Mouse (Mus musculus) adrenal gland, adult 2 months (tissue): Measurements from ENCODE around the gene Psmd11. TPM values are rescaled to one million over a fixed set of nuclear protein-coding genes. Genes with fewer than 3 reads are reported as not detected.

Experiments used
- DNase-seq: peaks from one replicate; pipeline ENCODE4 v3.0.0; 2021
- polyA plus RNA-seq: library from polyadenylated mRNA; depleted of rRNA; stranded (reverse); fragments of >200 nt; gene quantifications from 2 replicates; pipeline ENCODE4 v1.2.3, GENCODE M21; 2012; rRNA removed
- total RNA-seq, 2 experiments: library from RNA; stranded (reverse); gene quantifications; 2 replicates each; pipeline ENCODE4 v1.2.3; 2021

Psmd11 gene
- total and polyA plus RNA-seq, 3 experiments = 19.9 to 155 (median 142) TPM

- DNase-seq = no peak
Observed at GRCm38 (mm10) chr11:80503281-80503680, 74.9 kb downstream of the Psmd11 start.

- no peak for DNase-seq
Observed at GRCm38 (mm10) chr11:80503726-80504452, 75.5 kb downstream of the Psmd11 start.

- DNase-seq = no peak
Observed at GRCm38 (mm10) chr11:80504519-80505385, 76.3 kb downstream of the Psmd11 start.

GRCm38 (mm10) chr11:80505581-80505980, 77.2 kb downstream of the Psmd11 start:
- no peak for DNase-seq

- DNase-seq = no peak
Observed at GRCm38 (mm10) chr11:80506483-80506882, 78.1 kb downstream of the Psmd11 start.

GRCm38 (mm10) chr11:80507791-80508190, 79.4 kb downstream of the Psmd11 start:
- DNase-seq = no peak

- DNase-seq = no peak
Observed at GRCm38 (mm10) chr11:80508361-80509175, 80.2 kb downstream of the Psmd11 start.

GRCm38 (mm10) chr11:80509176-80509506, 80.7 kb downstream of the Psmd11 start:
- no peak for DNase-seq

GRCm38 (mm10) chr11:80510124-80510523, 81.7 kb downstream of the Psmd11 start:
- DNase-seq = no peak

- no peak for DNase-seq
Observed at GRCm38 (mm10) chr11:80512313-80513056, 84.1 kb downstream of the Psmd11 start.

- DNase-seq = no peak
Observed at GRCm38 (mm10) chr11:80513796-80514195, 85.4 kb downstream of the Psmd11 start.

- DNase-seq = no peak
Observed at GRCm38 (mm10) chr11:80515346-80515745, 86.9 kb downstream of the Psmd11 start.

- DNase-seq = no peak
Observed at GRCm38 (mm10) chr11:80515895-80516294, 87.5 kb downstream of the Psmd11 start.

- no peak for DNase-seq
Observed at GRCm38 (mm10) chr11:80518421-80519367, 90.3 kb downstream of the Psmd11 start.

- DNase-seq = no peak
Observed at GRCm38 (mm10) chr11:80521148-80521547, 92.7 kb downstream of the Psmd11 start.

Other genes starting within 250 kb of the Psmd11 start
- 1 to 10 TPM; 7.1 to 9.8 TPM for gene Rnf135, start 244.8 kb upstream of the Psmd11 start, total RNA-seq
- gene Rnf135, start 244.8 kb upstream of the Psmd11 start, polyA plus RNA-seq = 8.4 and 12.2 TPM in 2 replicates
- gene Rhot1, start 219.6 kb upstream of the Psmd11 start, total RNA-seq = 10 to 100 TPM; 69.6 to 80.7 TPM
- 4.4 and 5.4 TPM in 2 replicates for gene Rhot1, start 219.6 kb upstream of the Psmd11 start, polyA plus RNA-seq
- gene Rhbdl3, start 127.7 kb upstream of the Psmd11 start, total RNA-seq = 1 to 10 TPM; 1.3 to 4.9 TPM
- gene Rhbdl3, start 127.7 kb upstream of the Psmd11 start, polyA plus RNA-seq = 1.3 and 2.6 TPM in 2 replicates
- gene 5730455P16Rik, start 50.6 kb upstream of the Psmd11 start, total RNA-seq = 10 to 100 TPM; 14.4 to 20.7 TPM
- 2.7 and 3.8 TPM in 2 replicates for gene 5730455P16Rik, start 50.6 kb upstream of the Psmd11 start, polyA plus RNA-seq
- gene Zfp207, start 45.3 kb upstream of the Psmd11 start, total RNA-seq = 100 to 1,000 TPM; 131 to 142 TPM
- 45.7 and 53.3 TPM in 2 replicates for gene Zfp207, start 45.3 kb upstream of the Psmd11 start, polyA plus RNA-seq
- gene Cdk5r1, start 48.4 kb downstream of the Psmd11 start, total RNA-seq = 1 to 10 TPM; 1.5 to 3.1 TPM
- 5.8 TPM in 2 replicates for gene Cdk5r1, start 48.4 kb downstream of the Psmd11 start, polyA plus RNA-seq